Mouse (Mus musculus): ENCODE data around the gene Abcc9.

Abcc9 gene

DNA sequence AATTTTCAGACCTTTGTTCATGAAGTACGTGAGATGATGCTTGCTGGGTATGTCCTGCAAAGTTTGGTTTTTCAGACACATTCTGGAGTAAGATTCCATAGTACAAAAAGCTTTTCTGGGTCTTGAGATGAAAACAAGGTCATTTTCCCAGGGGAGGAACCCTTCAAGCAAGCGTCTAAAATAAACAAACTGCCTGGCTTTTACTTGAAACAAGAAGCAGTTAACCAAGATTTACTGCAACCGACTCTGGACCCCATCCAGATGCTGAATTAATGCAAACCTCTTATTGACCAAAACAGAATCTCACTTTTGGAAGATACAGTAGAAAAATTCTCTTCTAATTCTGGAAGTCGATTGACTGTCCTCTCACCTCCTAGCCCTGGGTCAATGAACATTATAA is 151.2 kb downstream of the Abcc9 start:
- DNase-seq (ENCODE audit: low read depth, low spot score): no peak

- no peak for DNase-seq (ENCODE audit: low read depth, low spot score)
Measured at GRCm38 (mm10) chr6:142548377-142548776, 153.7 kb downstream of the Abcc9 start.

DNA sequence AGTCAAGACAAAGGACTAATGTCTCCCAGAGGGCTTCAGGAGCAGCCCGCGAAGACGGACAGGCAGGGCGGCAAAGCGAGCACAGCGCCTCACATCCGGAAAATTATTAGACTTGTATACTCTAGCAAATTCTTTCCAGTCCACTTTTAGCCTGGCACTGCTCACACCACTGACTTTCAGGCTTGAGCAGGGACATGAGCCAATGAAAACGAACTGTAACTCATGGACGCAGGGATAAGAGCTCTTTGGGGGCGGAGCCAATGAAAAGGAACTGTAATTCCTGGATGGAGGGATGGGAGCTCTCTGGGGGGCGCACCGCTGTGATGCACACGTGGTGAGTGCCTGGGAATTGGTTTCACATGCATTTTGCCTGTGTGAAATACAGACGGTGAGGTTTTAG is 157.0 kb downstream of the Abcc9 start:
- DNase-seq (ENCODE audit: low read depth, low spot score): no peak

- no peak for DNase-seq (ENCODE audit: low read depth, low spot score)
Measured at GRCm38 (mm10) chr6:142543648-142544047, 158.5 kb downstream of the Abcc9 start.

GRCm38 (mm10) chr6:142542800-142543175 is 159.3 kb downstream of the Abcc9 start:
- no peak for DNase-seq (ENCODE audit: low read depth, low spot score)

DNA sequence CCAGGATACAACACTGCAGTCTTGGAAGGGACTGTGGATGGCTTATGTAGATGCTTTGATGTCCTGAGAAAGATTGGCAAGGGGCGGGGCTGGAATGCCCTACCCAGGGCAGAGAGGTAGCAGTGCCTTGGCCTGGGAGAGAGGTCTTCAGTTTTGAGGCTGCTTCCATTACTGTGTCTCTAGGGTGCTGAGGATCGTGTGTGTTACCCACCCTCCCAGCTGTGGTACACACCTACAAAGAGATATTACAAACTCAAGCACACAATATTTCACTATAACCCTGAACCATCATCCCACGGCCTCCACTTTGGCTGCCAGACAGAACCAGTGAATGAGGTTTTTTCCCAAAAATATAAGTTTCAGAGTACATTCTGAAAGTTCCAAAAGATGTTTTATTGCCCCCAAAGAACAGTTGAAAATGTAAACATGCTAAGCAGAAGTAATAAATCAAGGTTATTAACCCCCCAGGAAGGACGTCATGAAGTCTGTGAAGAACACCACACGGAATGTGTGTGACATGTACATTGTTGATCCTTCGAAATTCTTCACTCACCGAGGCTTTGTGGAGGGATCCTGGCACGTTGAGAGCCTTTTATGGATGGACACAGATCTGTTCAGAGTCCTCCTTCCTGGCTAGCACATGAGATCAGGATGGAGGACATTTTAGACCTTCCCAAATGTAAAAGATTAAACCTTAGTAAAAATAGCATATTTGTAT is 159.9 kb downstream of the Abcc9 start:
- DNase-seq (ENCODE audit: low read depth, low spot score): no peak

GRCm38 (mm10) chr6:142540561-142541160 is 161.5 kb downstream of the Abcc9 start:
- DNase-seq (ENCODE audit: low read depth, low spot score): no peak

- no peak for DNase-seq (ENCODE audit: low read depth, low spot score)
Measured at GRCm38 (mm10) chr6:142540131-142540530, 162.0 kb downstream of the Abcc9 start.

- DNase-seq (ENCODE audit: low read depth, low spot score): no peak
Measured at GRCm38 (mm10) chr6:142538503-142538902, 163.6 kb downstream of the Abcc9 start.

Data from forelimb bud, embryonic 11.5 days (tissue).